Mouse (Mus musculus) olfactory bulb, adult 2 months (tissue): Measurements from ENCODE around the gene Rbm28.

Experiments
- CTCF ChIP-seq: fragments of 200-500 bp; IDR thresholded peaks from 2 replicates; pipeline ENCODE4 v1.5.1; 2012; ENCODE audit warnings: low read depth, mild to moderate bottlenecking, low read length, moderate library complexity; ENCODE audit not compliant: insufficient read depth
- POLR2A ChIP-seq: fragments of 200-500 bp; IDR thresholded peaks from 2 replicates; pipeline ENCODE4 v1.6.1; 2012; ENCODE audit warnings: mild to moderate bottlenecking, low read depth, low read length, moderate library complexity; ENCODE audit not compliant: insufficient read depth

DNA sequence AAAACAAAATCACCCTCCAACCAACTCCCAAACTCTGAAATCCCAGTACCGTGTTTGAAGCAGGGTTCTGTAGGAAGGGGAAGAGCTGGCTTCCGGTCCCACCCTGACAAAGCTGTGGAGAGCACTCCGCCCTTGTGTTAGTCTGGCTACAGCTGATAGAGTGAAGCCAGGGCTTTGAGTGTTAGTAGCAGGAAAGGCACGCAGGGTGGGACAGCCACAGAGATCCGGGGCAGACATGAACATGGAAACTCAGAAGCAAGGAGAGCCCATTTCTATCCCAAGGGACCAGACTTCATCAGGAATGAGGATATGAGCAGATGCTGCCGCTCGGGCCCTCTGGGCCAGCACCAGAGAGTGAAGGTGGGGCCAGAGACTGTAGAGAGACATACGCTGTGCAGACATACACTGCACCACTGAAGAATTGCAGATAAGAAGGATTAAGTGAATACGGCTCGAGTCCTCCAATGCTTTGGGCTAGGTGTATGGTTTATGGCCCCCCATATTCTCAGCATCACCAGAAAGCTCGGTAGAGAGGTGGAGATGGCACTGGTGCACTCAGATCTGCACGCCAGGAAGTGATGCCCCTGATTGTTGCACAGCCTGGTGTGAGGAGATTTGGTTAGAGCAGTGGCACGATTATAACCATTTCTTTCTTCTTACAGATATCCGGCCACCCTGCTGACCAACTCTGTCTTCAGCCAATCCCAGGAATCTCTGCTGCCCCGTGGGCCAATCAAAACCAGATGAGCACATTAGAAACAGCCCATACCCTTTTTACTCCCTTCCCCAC, 29.4 kb upstream of the Rbm28 start:
- TF ChIP-seq POLR2A = no peak
- no peak for TF ChIP-seq CTCF
